Comparison of ENCODE assay signal across 8 mouse cellular contexts in genomic region chr13:96924985-96925745, GRCm38 (mm10). TPM values are rescaled to one million over a fixed set of nuclear protein-coding genes. Genes with fewer than 3 reads are reported as not detected.
DNase-seq lines count a peak whose midpoint lies in the region; ATAC-seq lines count a peak whose summit lies in the region.

No protein-coding gene starts in this region.

- H3K27me3 ChIP-seq in embryonic facial prominence, embryonic 10.5 days (replicated peaks; ENCODE audit: low read depth, poor library complexity, severe bottlenecking): peaks cover 53% of the 10 kb centered on the region
- H3K27me3 ChIP-seq in liver, embryonic 11.5 days (replicated peaks; ENCODE audit: control insufficient read depth, insufficient read depth, low read length): peaks cover 38% of the 10 kb centered on the region
- peaks cover 43% of the 10 kb centered on the region for H3K27me3 ChIP-seq in neural tube, embryonic 13.5 days

- H3K9me3 ChIP-seq in embryonic facial prominence, embryonic 10.5 days: no peaks in the 10 kb centered on the region
- H3K9me3 ChIP-seq in liver, embryonic 11.5 days (ENCODE audit: control insufficient read depth, low read length): no peaks in the 10 kb centered on the region
- no peaks in the 10 kb centered on the region for H3K9me3 ChIP-seq in neural tube, embryonic 13.5 days

- intact Hi-C loops in heart, postnatal 14 days (cut with DNase I): no loop called here

- H3K4me3 ChIP-seq in embryonic facial prominence, embryonic 10.5 days: peak overlapping the region; percentile 81
- H3K4me3 ChIP-seq in liver, embryonic 11.5 days (ENCODE audit: low read depth, low read length): peak overlapping the region; percentile 72
- H3K4me3 ChIP-seq in neural tube, embryonic 13.5 days: peak overlapping the region; percentile 60

- WGBS in embryonic facial prominence, embryonic 10.5 days: 2% methylated on average over 53 of the region's 53 CpGs
- WGBS in liver, embryonic 11.5 days: under 1% methylated on average over 51 of the region's 53 CpGs
- WGBS in neural tube, embryonic 13.5 days: under 1% methylated on average over 53 of the region's 53 CpGs

- DNase-seq in right cerebral cortex, postnatal 25 days: peak; percentile 33
- DNase-seq in right cerebral cortex, postnatal 10 days (ENCODE audit: low spot score in 2 of 2): no peak
- peak; percentile 55 for DNase-seq in embryonic facial prominence, embryonic 10.5 days (ENCODE audit: low spot score)
- DNase-seq in heart, postnatal 14 days: peak; percentile 18 to 21
- DNase-seq in liver, embryonic 11.5 days (ENCODE audit: low spot score): peak; percentile 49
- DNase-seq in layer of hippocampus, adult 9-11 months: no peak
- DNase-seq in spleen, adult 12 weeks (ENCODE audit: low spot score): no peak

- peaks cover 29% of the 10 kb centered on the region for H3K4me1 ChIP-seq in embryonic facial prominence, embryonic 10.5 days
- H3K4me1 ChIP-seq in liver, embryonic 11.5 days (replicated peaks; ENCODE audit: control insufficient read depth, insufficient read depth, low read length): no peaks in the 10 kb centered on the region
- peaks cover 16% of the 10 kb centered on the region for H3K4me1 ChIP-seq in neural tube, embryonic 13.5 days (replicated peaks)

- H3K4me2 ChIP-seq in liver, embryonic 11.5 days: peak overlapping the region; percentile 98
- peak overlapping the region; percentile 94 for H3K4me2 ChIP-seq in neural tube, embryonic 13.5 days

- peak overlapping the region; percentile 53 for H3K9ac ChIP-seq in liver, embryonic 11.5 days (ENCODE audit: low read depth, low read length)
- peak overlapping the region; percentile 71 for H3K9ac ChIP-seq in neural tube, embryonic 13.5 days

- peak overlapping the region; percentile 76 for H3K27ac ChIP-seq in embryonic facial prominence, embryonic 10.5 days (replicated peaks)
- H3K27ac ChIP-seq in liver, embryonic 11.5 days (ENCODE audit: low read depth, low read length): no peak overlapping the region
- no peak overlapping the region for H3K27ac ChIP-seq in neural tube, embryonic 13.5 days (replicated peaks)

- no peaks in the 10 kb centered on the region for H3K36me3 ChIP-seq in embryonic facial prominence, embryonic 10.5 days (replicated peaks)
- H3K36me3 ChIP-seq in liver, embryonic 11.5 days (ENCODE audit: control insufficient read depth, insufficient read depth, low read length): no peaks in the 10 kb centered on the region
- no peaks in the 10 kb centered on the region for H3K36me3 ChIP-seq in neural tube, embryonic 13.5 days

- peak; percentile 15; the same call in 1 of the 2 replicates for ATAC-seq in liver, embryonic 11.5 days (replicated peaks; ENCODE audit: low FRiP score)
- ATAC-seq in neural tube, embryonic 13.5 days (ENCODE audit: low read depth): peak; percentile 73

RNA-seq across cellular contexts. Expression of gene Gcnt4, which starts 0.7 kb away (rescaled TPM):
- polyA plus RNA-seq in embryonic facial prominence, embryonic 10.5 days (2016; fragmentation: Nextera tagmentation; extraction: Ambion mirVana): 0.20 and 0.28 TPM in 2 replicates
- under 1 TPM; 0.22 TPM for total RNA-seq in heart, postnatal 14 days (2021)
- 0.70 TPM in 2 replicates for polyA plus RNA-seq in liver, embryonic 11.5 days (2014; fragmentation: Nextera tagmentation; extraction: Ambion mirVana)
- polyA plus RNA-seq in neural tube, embryonic 13.5 days (2015; fragmentation: Nextera tagmentation; extraction: Ambion mirVana): 0.10 and 0.30 TPM in 2 replicates

Comparison
In these comparisons a context has a peak if more than half of its experiments do, and no peak if none do; other contexts are left out.
1. DNase-seq: peak in right cerebral cortex, postnatal 25 days (single experiment), embryonic facial prominence, embryonic 10.5 days (single experiment), heart, postnatal 14 days (2 of 2) and liver, embryonic 11.5 days (single experiment); none in right cerebral cortex, postnatal 10 days (0 of 2), layer of hippocampus, adult 9-11 months (single experiment) and spleen, adult 12 weeks (single experiment).
2. Peak in every context shown above with its lines, with median percentiles within 50 percentile points of each other: H3K4me3 ChIP-seq.